Mouse (Mus musculus) small intestine, adult 2 months (tissue): Measurements from ENCODE around the gene Fam210b.

Source experiments
- CTCF ChIP-seq: fragments of 200-500 bp; IDR thresholded peaks from 2 replicates; pipeline ENCODE4 v1.5.1; 2012; ENCODE audit warnings: low read depth, mild to moderate bottlenecking, control low read depth, inconsistent platforms, low read length, moderate library complexity, mixed read lengths; ENCODE audit not compliant: insufficient replicate concordance, insufficient read length; ENCODE audit errors: extremely low read depth
- POLR2A ChIP-seq: fragments of 200-500 bp; IDR thresholded peaks from 2 replicates; pipeline ENCODE4 v1.6.1; 2012; ENCODE audit warnings: low read depth, mild to moderate bottlenecking, control low read depth, inconsistent platforms, low read length, moderate library complexity

GRCm38 (mm10) chr2:172344669-172345068 is 696 bp upstream of the Fam210b start:
- no peak for TF ChIP-seq CTCF
- TF ChIP-seq POLR2A = no peak
